Mouse (Mus musculus): ENCODE results near the gene Apba3. TPM values are rescaled to one million over a fixed set of nuclear protein-coding genes. Genes with fewer than 3 reads are reported as not detected.

The Apba3 gene
- polyA plus RNA-seq, 1 experiment from 2014 or later, result 39.0 TPM

- DNase-seq (ENCODE audit: low spot score) (no peak), ATAC-seq (ENCODE audit: insufficient read depth, low FRiP score, low TSS enrichment) (no peak)
- Histone ChIP-seq H3K9me3 (ENCODE audit: control insufficient read depth, low read length) (no peaks in the 10 kb centered on the region), H3K4me3 (ENCODE audit: low read depth, low read length) (no peak overlapping the region), H3K4me1 (ENCODE audit: control insufficient read depth, insufficient read depth, low read length) (no peaks in the 10 kb centered on the region; the same call in 1 of the 2 replicates), H3K9ac (ENCODE audit: low read length) (no peak overlapping the region), H3K27me3 (ENCODE audit: control insufficient read depth, insufficient read depth, low read length) (no peaks in the 10 kb centered on the region), H3K36me3 (ENCODE audit: control insufficient read depth, insufficient read depth, low read length) (peaks cover 36% of the 10 kb centered on the region), H3K4me2 (ENCODE audit: low read depth) (no peak overlapping the region), H3K27ac (ENCODE audit: low read depth, low read length) (no peak overlapping the region)
- WGBS, result 96% methylated on average over 12 of the region's 12 CpGs
These were observed 39.5 kb downstream of the Apba3 start for GRCm38 (mm10) chr10:81306173-81306668.

GRCm38 (mm10) chr10:81306837-81307682 is 40.3 kb downstream of the Apba3 start:
- Histone ChIP-seq H3K27me3 (ENCODE audit: control insufficient read depth, insufficient read depth, low read length) (no peaks in the 10 kb centered on the region), H3K4me3 (ENCODE audit: low read depth, low read length) (no peak overlapping the region), H3K9me3 (ENCODE audit: control insufficient read depth, low read length) (no peaks in the 10 kb centered on the region), H3K36me3 (ENCODE audit: control insufficient read depth, insufficient read depth, low read length) (peaks cover 37% of the 10 kb centered on the region), H3K9ac (ENCODE audit: low read length) (no peak overlapping the region), H3K4me1 (ENCODE audit: control insufficient read depth, insufficient read depth, low read length) (no peaks in the 10 kb centered on the region; the same call in 1 of the 2 replicates), H3K27ac (ENCODE audit: low read depth, low read length) (no peak overlapping the region), H3K4me2 (ENCODE audit: low read depth) (no peak overlapping the region)
- 95% methylated on average over 21 of the region's 21 CpGs for WGBS
- ATAC-seq (ENCODE audit: insufficient read depth, low FRiP score, low TSS enrichment) (no peak), DNase-seq (ENCODE audit: low spot score) (no peak)

- Histone ChIP-seq H3K9me3 (ENCODE audit: control insufficient read depth, low read length) (no peaks in the 10 kb centered on the region), H3K4me2 (ENCODE audit: low read depth) (no peak overlapping the region), H3K27ac (ENCODE audit: low read depth, low read length) (no peak overlapping the region), H3K36me3 (ENCODE audit: control insufficient read depth, insufficient read depth, low read length) (peaks cover 47% of the 10 kb centered on the region), H3K9ac (ENCODE audit: low read length) (no peak overlapping the region), H3K4me1 (ENCODE audit: control insufficient read depth, insufficient read depth, low read length) (no peaks in the 10 kb centered on the region), H3K27me3 (ENCODE audit: control insufficient read depth, insufficient read depth, low read length) (no peaks in the 10 kb centered on the region), H3K4me3 (ENCODE audit: low read depth, low read length) (no peak overlapping the region)
- WGBS, result 95% methylated on average over 5 of the region's 5 CpGs
- DNase-seq (ENCODE audit: low spot score) (no peak), ATAC-seq (ENCODE audit: insufficient read depth, low FRiP score, low TSS enrichment) (no peak)
These were observed 42.8 kb downstream of the Apba3 start for GRCm38 (mm10) chr10:81309571-81309970.

GRCm38 (mm10) chr10:81313581-81313980 is 46.8 kb downstream of the Apba3 start:
- DNase-seq (ENCODE audit: low spot score), result no peak
- Histone ChIP-seq H3K4me1 (ENCODE audit: control insufficient read depth, insufficient read depth, low read length) (0 out of 2 replicates have a peak, but pooled peaks cover 5% of the 10 kb centered on the region), H3K4me3 (ENCODE audit: low read depth, low read length) (no peak overlapping the region), H3K9ac (ENCODE audit: low read length) (no peak overlapping the region), H3K4me2 (ENCODE audit: low read depth) (no peak overlapping the region), H3K27me3 (ENCODE audit: control insufficient read depth, insufficient read depth, low read length) (no peaks in the 10 kb centered on the region), H3K9me3 (ENCODE audit: control insufficient read depth, low read length) (no peaks in the 10 kb centered on the region), H3K27ac (ENCODE audit: low read depth, low read length) (no peak overlapping the region), H3K36me3 (ENCODE audit: control insufficient read depth, insufficient read depth, low read length) (peaks cover 35% of the 10 kb centered on the region)
- ATAC-seq (ENCODE audit: insufficient read depth, low FRiP score, low TSS enrichment), result no peak
- WGBS, result 97% methylated on average over 13 of the region's 13 CpGs

GRCm38 (mm10) chr10:81314201-81314600 is 47.4 kb downstream of the Apba3 start:
- DNase-seq (ENCODE audit: low spot score) (no peak), ATAC-seq (ENCODE audit: insufficient read depth, low FRiP score, low TSS enrichment) (no peak)
- Histone ChIP-seq H3K9me3 (ENCODE audit: control insufficient read depth, low read length) (no peaks in the 10 kb centered on the region), H3K27me3 (ENCODE audit: control insufficient read depth, insufficient read depth, low read length) (no peaks in the 10 kb centered on the region), H3K4me3 (ENCODE audit: low read depth, low read length) (no peak overlapping the region), H3K4me1 (ENCODE audit: control insufficient read depth, insufficient read depth, low read length) (peaks cover 6% of the 10 kb centered on the region), H3K27ac (ENCODE audit: low read depth, low read length) (no peak overlapping the region), H3K4me2 (ENCODE audit: low read depth) (no peak overlapping the region), H3K36me3 (ENCODE audit: control insufficient read depth, insufficient read depth, low read length) (peaks cover 29% of the 10 kb centered on the region), H3K9ac (ENCODE audit: low read length) (no peak overlapping the region)
- 79% methylated on average over 7 of the region's 7 CpGs for WGBS

- Histone ChIP-seq H3K4me2 (ENCODE audit: low read depth) (no peak overlapping the region), H3K4me3 (ENCODE audit: low read depth, low read length) (no peak overlapping the region), H3K27ac (ENCODE audit: low read depth, low read length) (no peak overlapping the region), H3K4me1 (ENCODE audit: control insufficient read depth, insufficient read depth, low read length) (peaks cover 13% of the 10 kb centered on the region), H3K36me3 (ENCODE audit: control insufficient read depth, insufficient read depth, low read length) (peaks cover 18% of the 10 kb centered on the region), H3K9ac (ENCODE audit: low read length) (no peak overlapping the region), H3K27me3 (ENCODE audit: control insufficient read depth, insufficient read depth, low read length) (no peaks in the 10 kb centered on the region), H3K9me3 (ENCODE audit: control insufficient read depth, low read length) (no peaks in the 10 kb centered on the region)
- DNase-seq (ENCODE audit: low spot score), result no peak
- WGBS, result 91% methylated on average over 16 of the region's 16 CpGs
- ATAC-seq (ENCODE audit: insufficient read depth, low FRiP score, low TSS enrichment), result no peak
These were observed 48.8 kb downstream of the Apba3 start for GRCm38 (mm10) chr10:81315587-81315986.

GRCm38 (mm10) chr10:81316338-81317060 is 49.7 kb downstream of the Apba3 start:
- no peak overlapping the region for H3K27ac ChIP-seq (ENCODE audit: low read depth, low read length)
- peaks cover 14% of the 10 kb centered on the region for H3K36me3 ChIP-seq (ENCODE audit: control insufficient read depth, insufficient read depth, low read length)
- no peaks in the 10 kb centered on the region for H3K27me3 ChIP-seq (ENCODE audit: control insufficient read depth, insufficient read depth, low read length)
- DNase-seq (ENCODE audit: low spot score) (peak; percentile 45), ATAC-seq (ENCODE audit: insufficient read depth, low FRiP score, low TSS enrichment) (no peak)
- no peak overlapping the region for H3K4me3 ChIP-seq (ENCODE audit: low read depth, low read length)
- peaks cover 13% of the 10 kb centered on the region for H3K4me1 ChIP-seq (ENCODE audit: control insufficient read depth, insufficient read depth, low read length)
- no peaks in the 10 kb centered on the region for H3K9me3 ChIP-seq (ENCODE audit: control insufficient read depth, low read length)
- peak overlapping the region; percentile 26 for H3K4me2 ChIP-seq (ENCODE audit: low read depth)
- WGBS, result 49% methylated on average over 16 of the region's 16 CpGs
- H3K9ac ChIP-seq (ENCODE audit: low read length), result no peak overlapping the region

GRCm38 (mm10) chr10:81317273-81317672 is 50.5 kb downstream of the Apba3 start:
- Histone ChIP-seq H3K27me3 (ENCODE audit: control insufficient read depth, insufficient read depth, low read length) (no peaks in the 10 kb centered on the region), H3K36me3 (ENCODE audit: control insufficient read depth, insufficient read depth, low read length) (peaks cover 14% of the 10 kb centered on the region), H3K4me1 (ENCODE audit: control insufficient read depth, insufficient read depth, low read length) (peaks cover 18% of the 10 kb centered on the region), H3K27ac (ENCODE audit: low read depth, low read length) (no peak overlapping the region), H3K9me3 (ENCODE audit: control insufficient read depth, low read length) (no peaks in the 10 kb centered on the region), H3K4me3 (ENCODE audit: low read depth, low read length) (no peak overlapping the region), H3K9ac (ENCODE audit: low read length) (no peak overlapping the region), H3K4me2 (ENCODE audit: low read depth) (peak overlapping the region; percentile 26; the same call in 1 of the 2 replicates)
- DNase-seq (ENCODE audit: low spot score), result no peak
- no peak for ATAC-seq (ENCODE audit: insufficient read depth, low FRiP score, low TSS enrichment)
- WGBS, result 10% methylated on average over 19 of the region's 20 CpGs

All from neural tube, embryonic 11.5 days (tissue).